Mouse (Mus musculus): ENCODE results near the gene H2-M1. TPM values are rescaled to one million over a fixed set of nuclear protein-coding genes. Genes with fewer than 3 reads are reported as not detected.

H2-M1 gene
- polyA plus RNA-seq (2015; fragmentation: Nextera tagmentation; extraction: Ambion mirVana) = not detected in 2 replicates

- Histone ChIP-seq H3K4me3 (replicated peaks) (no peak within 1 kb of the TSS), H3K4me2 (no peak within 1 kb of the TSS), H3K9ac (no peak within 1 kb of the TSS), H3K27ac (no peak within 1 kb of the TSS), H3K36me3 (no peaks in the 10 kb centered on the region), H3K9me3 (replicated peaks) (no peaks in the 10 kb centered on the region), H3K27me3 (no peaks in the 10 kb centered on the region), H3K4me1 (no peaks in the 10 kb centered on the region)
- no peak for ATAC-seq (replicated peaks; ENCODE audit: low FRiP score)
- WGBS = 71% methylated on average over 3 of the region's 3 CpGs
These were observed at the start of gene H2-M1 for GRCm38 (mm10) chr17:36672119-36672518. H2-M1 (minus strand) TSS chr17:36672219.

- Histone ChIP-seq H3K4me1 (no peaks in the 10 kb centered on the region), H3K4me2 (no peak overlapping the region), H3K9ac (no peak overlapping the region), H3K36me3 (no peaks in the 10 kb centered on the region), H3K27me3 (no peaks in the 10 kb centered on the region), H3K9me3 (replicated peaks) (no peaks in the 10 kb centered on the region), H3K4me3 (replicated peaks) (no peak overlapping the region), H3K27ac (no peak overlapping the region)
- no peak for ATAC-seq (replicated peaks; ENCODE audit: low FRiP score)
- 78% methylated on average over 2 of the region's 2 CpGs for WGBS
These were observed 25.7 kb upstream of the H2-M1 start for GRCm38 (mm10) chr17:36697693-36698092.

GRCm38 (mm10) chr17:36642566-36642965, 29.5 kb downstream of the H2-M1 start, which contains the start of gene H2-M9:
H2-M9 (minus strand) TSS chr17:36642666.
- Histone ChIP-seq H3K4me3 (replicated peaks) (no peak within 1 kb of the TSS), H3K9ac (no peak within 1 kb of the TSS), H3K4me2 (no peak within 1 kb of the TSS), H3K36me3 (no peaks in the 10 kb centered on the region), H3K4me1 (no peaks in the 10 kb centered on the region), H3K9me3 (replicated peaks) (no peaks in the 10 kb centered on the region), H3K27ac (no peak within 1 kb of the TSS), H3K27me3 (no peaks in the 10 kb centered on the region)
- WGBS = 90% methylated on average over 3 of the region's 3 CpGs
- no peak for ATAC-seq (replicated peaks; ENCODE audit: low FRiP score)

Other genes with a start within 250 kb of the H2-M1 start
- gene H2-M10.4, start 209.9 kb downstream of the H2-M1 start, polyA plus RNA-seq (2015; fragmentation: Nextera tagmentation; extraction: Ambion mirVana) = not detected in 2 replicates
- gene H2-M11, start 125.1 kb downstream of the H2-M1 start, polyA plus RNA-seq (2015; fragmentation: Nextera tagmentation; extraction: Ambion mirVana) = not detected in 2 replicates
- gene H2-M9, start 29.6 kb downstream of the H2-M1 start, polyA plus RNA-seq (2015; fragmentation: Nextera tagmentation; extraction: Ambion mirVana) = not detected in 2 replicates
- not detected in 2 replicates for gene H2-M10.5, start 100.7 kb upstream of the H2-M1 start, polyA plus RNA-seq (2015; fragmentation: Nextera tagmentation; extraction: Ambion mirVana)
- not detected in 2 replicates for gene H2-M10.6, start 140.0 kb upstream of the H2-M1 start, polyA plus RNA-seq (2015; fragmentation: Nextera tagmentation; extraction: Ambion mirVana)
- 40.3 and 45.9 TPM in 2 replicates for gene Trim26, start 164.9 kb upstream of the H2-M1 start, polyA plus RNA-seq (2015; fragmentation: Nextera tagmentation; extraction: Ambion mirVana)
- 0.17 and 0.22 TPM in 2 replicates for gene Trim15, start 195.0 kb upstream of the H2-M1 start, polyA plus RNA-seq (2015; fragmentation: Nextera tagmentation; extraction: Ambion mirVana)
- 3.1 and 6.0 TPM in 2 replicates for gene Trim10, start 197.4 kb upstream of the H2-M1 start, polyA plus RNA-seq (2015; fragmentation: Nextera tagmentation; extraction: Ambion mirVana)
- not detected in 2 replicates for gene Trim40, start 217.9 kb upstream of the H2-M1 start, polyA plus RNA-seq (2015; fragmentation: Nextera tagmentation; extraction: Ambion mirVana)
- gene Trim31, start 225.9 kb upstream of the H2-M1 start, polyA plus RNA-seq (2015; fragmentation: Nextera tagmentation; extraction: Ambion mirVana) = 0.35 TPM in 1 of 2 replicates, not detected in the other